Mouse (Mus musculus) monocyte, adult 59 days (primary cell): ENCODE data around the gene Zswim5. TPM values are rescaled to one million over a fixed set of nuclear protein-coding genes. Genes with fewer than 3 reads are reported as not detected.

ENCODE experiments used
- total RNA-seq, 2 experiments: library from RNA; stranded (reverse); gene quantifications; one replicate each; pipeline ENCODE4 v1.2.4; 2023

Zswim5 gene
- not detected for total RNA-seq

GRCm38 (mm10) chr4:116876995-116877728, at the start of gene Zswim5:
Gene Zswim5 (plus strand): TSS chr4:116877376.

GRCm38 (mm10) chr4:116993672-116994621, 116.8 kb downstream of the Zswim5 start, which contains the start of gene Urod:
Gene Urod (minus strand): TSS chr4:116994413.

GRCm38 (mm10) chr4:116995131-116995797, 118.1 kb downstream of the Zswim5 start, which contains the start of gene Hectd3:
Gene Hectd3 (plus strand): TSS chr4:116995317.

DNA sequence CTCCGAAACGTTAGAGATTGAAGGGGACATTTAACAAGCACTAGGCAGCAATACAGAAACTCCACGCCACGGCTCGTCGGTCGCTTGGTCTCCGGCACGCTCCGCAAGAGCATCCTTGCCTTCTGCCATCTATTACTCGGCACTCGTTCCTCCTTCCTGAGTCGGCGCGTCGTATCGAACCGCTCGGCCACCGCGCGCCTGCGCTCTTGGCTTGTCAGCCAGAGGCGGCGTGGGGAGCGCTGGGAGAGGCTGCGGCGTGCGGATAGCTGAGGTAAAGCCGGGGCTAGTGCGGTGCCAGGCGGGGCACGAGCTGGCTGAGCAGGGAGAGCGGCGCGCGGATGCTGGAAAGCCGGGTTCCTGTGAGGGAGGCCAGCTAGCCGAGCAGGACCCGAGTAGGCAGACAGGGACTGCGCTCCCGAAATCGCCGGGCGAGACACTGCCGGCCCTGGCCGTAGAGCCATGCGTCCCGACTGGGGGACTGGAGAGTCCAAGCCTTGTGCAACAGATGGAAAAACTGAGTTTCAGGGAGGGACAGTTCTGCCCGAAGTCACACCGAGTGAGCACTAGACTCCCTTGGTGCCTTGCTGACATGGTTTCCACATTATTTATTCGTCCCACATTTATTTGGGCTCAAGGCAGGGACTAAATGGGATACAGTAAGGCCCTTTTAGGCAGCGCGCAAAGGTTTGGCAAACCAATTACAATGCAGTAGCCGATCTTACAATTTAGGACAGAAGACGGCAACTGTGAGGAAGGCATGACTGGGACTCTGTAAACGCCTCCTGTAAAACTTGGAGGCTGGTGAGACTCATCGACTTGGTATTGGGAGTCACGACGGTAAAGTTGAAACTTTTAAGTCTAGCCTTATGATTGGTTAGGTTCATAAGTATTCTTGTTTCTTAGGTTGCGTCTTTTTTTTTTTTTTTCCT, 142.3 kb downstream of the Zswim5 start, which contains the start of gene Eif2b3:
TSS of gene Eif2b3 (plus strand) at position 197 of the 929 bp plus-strand sequence.

Other genes starting within 250 kb of the Zswim5 start
- gene Nasp, start 249.4 kb upstream of the Zswim5 start, total RNA-seq, result 10 to 100 TPM; 26.8 to 31.5 TPM
- gene Akr1a1, start 225.7 kb upstream of the Zswim5 start, total RNA-seq, result 100 to 1,000 TPM; 454 to 549 TPM
- 100 to 1,000 TPM; 290 to 366 TPM for gene Prdx1, start 191.8 kb upstream of the Zswim5 start, total RNA-seq
- 1 to 10 TPM; 2.5 to 4.1 TPM for gene Mmachc, start 169.0 kb upstream of the Zswim5 start, total RNA-seq
- gene Ccdc163, start 168.9 kb upstream of the Zswim5 start, total RNA-seq, result 10 to 100 TPM; 12.4 to 19.0 TPM
- gene Tesk2, start 156.4 kb upstream of the Zswim5 start, total RNA-seq, result 10 to 100 TPM in 1 of 2 experiments, 1 to 10 TPM in 1; 9.7 to 11.5 TPM
- 10 to 100 TPM; 21.5 to 23.0 TPM for gene Toe1, start 69.7 kb upstream of the Zswim5 start, total RNA-seq
- 1 to 10 TPM; 3.3 to 3.6 TPM for gene Mutyh, start 69.7 kb upstream of the Zswim5 start, total RNA-seq
- gene Hpdl, start 55.7 kb upstream of the Zswim5 start, total RNA-seq, result not detected
- gene Urod, start 117.0 kb downstream of the Zswim5 start, total RNA-seq, result 10 to 100 TPM; 34.6 to 42.8 TPM
- gene Hectd3, start 117.9 kb downstream of the Zswim5 start, total RNA-seq, result 10 to 100 TPM; 34.5 to 41.7 TPM
- gene Eif2b3, start 142.0 kb downstream of the Zswim5 start, total RNA-seq, result 10 to 100 TPM; 10.2 to 18.6 TPM
- not detected for gene Ptch2, start 218.7 kb downstream of the Zswim5 start, total RNA-seq
- gene Btbd19, start 248.3 kb downstream of the Zswim5 start, total RNA-seq, result 10 to 100 TPM; 20.7 to 25.8 TPM
- 1 to 10 TPM in 1 of 2 experiments, not detected in 1; 1.1 TPM for gene Tctex1d4, start 249.4 kb downstream of the Zswim5 start, total RNA-seq